Mouse (Mus musculus) NIH3T3 (cell line): ENCODE measurements around the gene Ntn1.

Experiments used
- DNase-seq: peaks from one replicate; pipeline ENCODE4 v3.0.0-alpha.2; 2012; ENCODE audit warnings: low read depth

Gene Ntn1

DNA sequence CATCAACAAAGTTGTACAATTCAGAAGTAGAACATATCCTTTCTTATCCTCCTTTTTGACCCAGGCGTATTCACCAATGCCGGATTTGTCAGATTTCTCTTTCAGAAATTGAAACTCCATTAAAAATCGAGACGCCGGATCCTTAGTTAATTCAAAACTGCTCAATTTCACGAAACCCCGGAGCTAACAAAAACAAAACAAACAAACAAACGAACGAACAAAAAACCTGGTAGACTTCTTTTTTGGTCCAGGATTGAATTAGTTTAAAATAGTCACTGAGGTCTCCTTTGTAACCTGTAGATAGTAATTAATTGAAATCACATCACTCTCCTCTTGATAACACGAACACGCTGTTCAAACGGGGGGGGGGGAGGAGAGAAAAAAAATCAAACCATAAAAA is 16.5 kb downstream of the Ntn1 start:
- DNase-seq, result no peak

DNA sequence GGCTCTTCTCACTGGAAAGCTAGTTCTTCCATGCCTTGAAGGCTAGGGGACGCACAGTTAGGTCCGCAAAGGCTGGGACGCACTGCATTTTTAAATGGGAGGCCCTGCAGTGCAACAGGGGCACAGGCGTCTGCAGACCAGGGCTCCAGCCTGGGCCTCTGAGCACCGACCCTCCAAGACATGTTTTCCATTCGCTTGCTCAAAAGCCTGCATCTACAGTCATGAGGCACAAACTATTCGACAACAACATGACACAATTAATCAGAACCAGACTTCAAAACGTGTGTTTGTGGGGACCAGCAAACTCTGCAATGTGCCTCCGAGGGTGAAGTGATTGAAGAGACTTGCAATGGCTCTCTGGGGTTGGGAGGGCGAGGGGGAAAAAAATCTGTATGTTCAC is 17.1 kb downstream of the Ntn1 start:
- no peak for DNase-seq

DNA sequence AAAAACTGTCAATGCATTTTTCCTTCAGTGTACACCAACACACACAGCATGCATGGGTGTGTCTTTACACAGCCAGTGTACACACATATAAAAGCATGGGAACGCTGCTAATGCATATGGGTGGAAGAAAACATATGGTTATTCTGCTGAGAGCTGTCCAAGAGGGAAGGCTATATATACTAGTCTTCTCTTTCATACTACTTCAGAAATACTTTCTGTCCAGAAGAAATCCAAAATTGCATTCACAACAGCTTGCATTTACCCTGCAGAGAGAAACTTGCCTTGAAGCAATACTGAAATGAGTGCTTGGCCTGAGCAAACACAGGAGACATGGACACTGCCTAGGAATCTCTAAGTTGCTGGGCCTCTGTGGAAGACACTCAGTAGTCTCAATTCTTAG is 18.8 kb downstream of the Ntn1 start:
- no peak for DNase-seq

DNA sequence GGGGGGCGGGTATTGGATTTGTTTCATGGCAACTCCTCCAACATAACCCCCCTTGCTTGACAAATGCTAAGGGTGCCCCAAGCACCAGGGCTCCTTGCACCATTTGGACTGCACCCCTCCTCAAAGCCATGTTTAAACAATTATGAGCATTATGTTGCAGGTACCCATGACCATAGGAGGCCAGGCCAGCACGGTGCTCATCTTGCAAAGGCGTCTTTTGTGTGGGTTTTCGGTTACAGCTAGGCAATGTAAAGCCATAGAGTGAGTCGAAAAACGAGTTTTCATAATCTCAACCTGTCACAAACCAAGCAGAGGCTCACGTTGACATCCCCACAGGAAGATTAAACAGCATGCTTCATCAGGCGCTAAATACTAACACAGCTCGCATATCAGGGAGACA is 19.3 kb downstream of the Ntn1 start:
- DNase-seq, result no peak

DNA sequence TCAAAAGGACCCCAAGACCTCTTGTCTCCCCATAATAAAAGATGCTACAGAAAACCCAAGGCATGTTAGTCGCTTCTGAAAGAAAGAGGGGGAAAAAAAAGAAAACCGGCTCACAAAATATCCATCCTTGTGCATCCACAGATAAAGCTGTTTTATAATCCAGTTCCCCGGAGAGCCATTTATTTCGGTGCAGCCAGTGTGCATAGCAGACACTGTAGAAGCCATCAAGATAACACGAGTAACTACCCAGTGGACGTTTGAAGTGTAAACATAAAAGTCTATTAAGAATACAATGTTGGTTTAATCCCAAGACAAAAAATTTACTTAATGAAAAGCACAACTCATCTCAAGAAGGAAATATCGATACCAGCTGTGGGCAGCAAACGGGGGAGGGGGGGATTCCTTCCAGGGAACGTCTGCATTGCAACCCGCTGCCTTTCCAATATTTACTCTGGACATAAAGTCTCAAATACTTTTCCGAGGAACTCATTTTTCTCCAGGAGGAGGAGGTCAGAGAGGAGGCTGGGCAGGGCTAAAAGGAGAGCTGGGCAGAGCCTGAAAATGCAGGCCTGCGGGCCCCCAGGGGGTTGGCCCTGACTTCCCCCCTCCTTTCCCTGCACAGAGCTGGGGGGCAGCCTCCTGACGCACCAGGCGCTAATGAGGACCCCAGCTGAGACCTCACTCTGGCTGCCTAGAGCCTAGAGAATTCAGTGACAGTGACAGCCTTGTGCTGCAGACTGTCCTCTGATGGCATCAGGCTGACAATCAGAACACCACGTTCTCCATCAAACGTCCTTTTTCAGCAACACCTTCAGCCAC is 21.5 kb downstream of the Ntn1 start:
- peak; percentile 81 for DNase-seq

DNA sequence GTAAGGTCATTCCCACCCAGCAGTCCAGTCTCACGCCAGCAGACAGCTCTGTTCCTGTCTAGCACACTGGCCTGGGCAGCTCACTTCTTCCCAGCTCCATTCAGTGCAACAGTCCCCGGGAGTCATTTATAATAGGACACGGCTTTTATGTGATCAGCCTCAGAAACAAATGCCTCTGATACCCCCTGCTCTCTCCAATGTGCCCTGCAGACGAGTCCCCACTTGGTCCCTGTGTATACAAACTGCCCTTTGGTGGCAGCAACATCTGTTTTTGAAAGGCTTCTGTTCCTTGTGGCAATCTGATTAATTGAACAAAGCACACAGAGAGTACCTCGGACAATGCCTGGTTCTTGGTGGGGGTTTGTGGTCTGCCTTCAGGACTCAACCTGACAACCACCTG is 22.2 kb downstream of the Ntn1 start:
- DNase-seq, result no peak

DNA sequence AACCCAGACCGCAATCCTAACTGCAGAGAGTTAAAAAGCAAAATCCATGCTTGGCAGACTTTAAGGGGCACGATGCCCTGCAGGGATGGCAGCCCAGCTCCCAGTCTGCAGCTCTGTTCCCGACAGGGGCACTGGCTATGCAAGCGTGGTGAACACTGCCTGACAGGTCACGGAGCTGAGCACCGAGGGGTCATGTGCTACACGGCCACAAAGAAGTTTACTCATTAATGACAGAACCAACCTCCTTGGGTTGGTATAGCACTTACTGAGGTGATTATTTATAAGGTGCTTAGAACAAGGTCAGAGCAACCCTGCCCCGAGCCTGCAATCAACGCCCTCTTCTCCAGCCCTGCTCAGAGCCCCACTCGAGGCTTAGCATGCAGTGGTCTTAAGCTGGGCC is 27.5 kb downstream of the Ntn1 start:
- DNase-seq, result no peak

DNA sequence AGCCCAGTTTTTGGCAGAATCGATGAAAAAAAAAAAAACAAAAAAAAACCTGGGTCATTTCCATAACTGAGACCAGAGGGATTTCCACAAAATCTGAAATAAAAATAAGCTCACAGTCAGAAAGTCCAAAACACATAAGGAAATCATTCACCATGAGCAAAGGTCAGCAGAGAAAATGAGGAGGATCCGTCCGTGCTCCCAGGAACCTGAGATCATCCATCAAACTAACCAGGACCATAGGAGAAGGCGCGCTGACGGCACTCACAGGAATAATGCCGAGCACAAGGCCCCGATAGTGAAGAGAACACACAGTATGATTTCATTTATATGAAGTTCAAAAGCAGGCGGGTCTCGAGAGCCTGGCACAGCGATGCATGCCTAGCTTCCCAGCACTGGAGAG is 29.0 kb downstream of the Ntn1 start:
- peak; percentile 69 for DNase-seq

DNA sequence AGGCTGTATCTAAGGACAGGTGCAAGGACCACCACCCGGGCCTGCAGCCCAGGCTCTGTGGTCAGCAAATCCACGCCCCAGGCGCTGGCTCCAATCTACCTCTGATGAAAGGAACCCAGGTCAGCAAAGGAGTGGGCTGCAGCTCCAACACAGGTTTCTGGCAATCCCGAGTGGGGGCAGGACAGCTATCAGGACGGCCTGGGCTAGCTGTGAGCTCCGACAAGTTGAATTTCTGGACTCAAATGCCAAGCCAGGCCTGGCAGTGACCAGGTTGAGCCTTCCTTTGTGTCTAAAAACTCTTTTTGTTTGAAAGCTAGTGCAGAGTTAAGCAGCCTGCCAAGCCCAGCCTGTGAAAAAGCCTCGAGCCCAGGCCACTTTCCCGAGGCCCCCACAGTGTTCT is 43.7 kb downstream of the Ntn1 start:
- DNase-seq, result no peak

DNA sequence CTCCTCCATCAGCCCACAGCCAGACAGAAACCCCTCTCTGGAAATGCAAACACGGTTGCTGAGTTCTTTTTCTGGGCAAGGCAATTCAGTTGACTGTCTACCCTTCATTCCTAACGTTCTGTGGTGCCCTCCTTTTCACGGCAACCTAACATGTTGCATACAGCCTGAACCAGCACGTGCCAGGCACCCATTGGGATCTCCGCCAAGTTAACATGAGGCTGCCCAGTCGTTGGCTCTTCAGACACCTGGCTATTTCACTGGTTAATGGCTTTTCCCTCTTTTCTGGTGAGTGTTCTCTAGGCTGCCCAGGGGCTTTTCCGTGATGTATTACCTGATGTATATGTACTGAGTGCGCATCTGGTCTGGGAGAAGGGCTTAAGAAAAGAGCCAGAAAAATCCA is 45.1 kb downstream of the Ntn1 start:
- no peak for DNase-seq

DNA sequence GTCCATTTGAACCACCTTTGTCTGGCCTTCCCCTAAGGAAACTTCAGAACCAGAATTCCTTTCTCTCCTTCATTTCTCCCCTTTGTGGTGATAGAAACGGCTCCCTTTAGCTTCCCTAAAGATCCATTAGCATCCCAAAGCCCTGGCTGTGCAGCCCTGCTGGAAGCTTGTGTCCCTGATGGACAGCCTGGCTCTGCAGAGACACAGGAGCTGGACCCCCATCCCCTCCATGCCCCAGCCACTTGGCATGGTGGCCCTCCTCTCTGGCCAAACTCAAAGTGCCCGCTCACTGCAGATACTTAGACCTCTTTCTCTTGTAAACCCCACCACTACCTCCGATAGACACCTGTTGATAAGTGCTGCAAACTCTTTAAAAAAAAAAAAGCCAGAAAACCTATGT is 45.8 kb downstream of the Ntn1 start:
- DNase-seq, result no peak

DNA sequence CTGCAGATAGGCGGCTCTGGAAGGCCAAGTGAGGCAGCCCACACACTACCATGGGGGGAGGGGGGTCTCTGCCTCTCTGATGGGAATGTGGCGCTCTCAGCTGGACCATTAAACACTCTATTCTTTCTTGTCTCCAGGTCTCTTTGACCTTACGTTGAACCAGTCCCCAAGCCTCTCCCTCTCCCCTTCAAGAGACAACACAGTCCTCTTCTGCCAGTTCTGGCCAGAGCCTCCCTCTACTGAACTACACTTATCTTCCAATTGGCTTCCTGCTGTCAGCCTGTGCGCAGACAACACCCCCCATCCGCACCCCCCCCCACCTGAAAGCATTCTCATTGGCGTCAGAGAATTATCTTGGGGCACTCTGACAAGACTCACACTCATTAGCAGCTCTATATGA is 48.4 kb downstream of the Ntn1 start:
- no peak for DNase-seq

DNA sequence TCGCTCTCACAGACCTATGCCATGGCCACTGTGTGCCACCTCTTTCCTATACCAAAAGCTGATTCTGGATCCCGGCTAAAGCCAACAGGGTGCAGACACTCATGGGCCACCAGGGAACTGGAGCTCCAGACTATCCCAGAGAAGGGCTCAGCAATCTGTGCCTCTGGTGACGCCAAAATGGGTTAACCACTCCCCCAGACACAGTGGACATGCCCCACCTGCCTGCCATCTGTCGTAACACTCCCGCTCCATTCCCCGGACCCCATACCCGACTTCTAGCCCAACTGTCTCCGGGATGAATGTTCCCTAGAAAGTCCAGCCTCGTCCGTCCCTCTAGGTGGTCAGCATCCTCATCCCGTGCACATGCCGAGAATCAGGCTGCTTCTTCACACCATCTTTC is 51.8 kb downstream of the Ntn1 start:
- DNase-seq, result no peak

DNA sequence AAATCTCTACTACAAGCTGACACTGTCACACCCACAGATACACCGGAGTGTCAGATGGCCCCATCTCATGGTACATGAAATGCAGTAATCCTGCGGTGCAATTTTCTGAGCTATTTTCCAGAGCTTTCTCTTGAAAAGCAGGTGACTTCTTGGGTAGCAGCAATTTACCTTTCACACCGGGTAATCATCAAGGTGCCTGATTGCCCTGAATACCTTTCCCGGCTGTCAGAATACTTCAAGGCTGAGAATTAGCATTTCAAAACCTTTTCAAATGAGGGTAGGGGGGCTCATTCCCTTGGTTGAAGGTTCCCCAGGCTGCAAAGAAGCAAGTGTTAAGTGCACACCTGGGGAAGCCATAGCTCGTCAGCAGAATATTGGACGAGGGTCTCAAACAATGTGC is 52.5 kb downstream of the Ntn1 start:
- no peak for DNase-seq

DNA sequence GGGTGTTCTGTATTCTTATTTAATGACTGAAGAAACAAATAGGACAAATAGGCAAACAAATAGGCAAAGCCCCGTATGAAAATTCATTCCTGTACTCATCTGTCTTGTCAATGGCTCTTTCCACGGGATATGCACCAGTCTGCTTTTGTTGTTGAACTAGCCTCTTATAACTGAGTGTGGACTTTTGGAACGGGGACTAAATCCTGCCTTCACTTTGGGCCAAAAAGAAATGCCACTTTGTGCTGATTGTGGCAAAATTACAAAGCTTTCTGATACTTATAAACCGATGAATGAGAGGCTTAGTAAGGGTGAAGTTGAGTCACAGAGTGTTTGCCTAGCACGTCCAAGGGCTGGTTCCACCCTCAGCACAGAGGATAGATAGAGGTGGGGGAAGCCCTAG is 53.1 kb downstream of the Ntn1 start:
- DNase-seq, result no peak

DNA sequence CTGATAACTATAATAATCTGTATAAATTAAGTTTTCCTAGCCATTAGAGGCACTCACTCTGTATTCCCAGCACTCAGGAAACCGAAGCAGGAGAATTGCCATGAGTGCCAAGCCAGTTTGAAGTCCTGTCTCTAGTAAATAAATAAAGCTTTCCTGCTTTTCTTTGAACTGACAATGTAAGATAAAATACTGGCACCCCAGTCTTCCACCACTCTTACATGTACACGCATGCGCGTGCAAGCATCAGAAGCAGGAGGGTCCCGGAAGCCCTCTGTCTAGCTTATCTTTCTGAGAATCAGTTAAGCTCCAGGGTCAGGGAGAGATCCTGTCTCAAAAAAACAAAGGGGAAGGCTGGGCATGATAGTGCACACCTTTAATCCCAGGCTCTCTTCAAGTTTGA is 54.5 kb downstream of the Ntn1 start:
- no peak for DNase-seq

DNA sequence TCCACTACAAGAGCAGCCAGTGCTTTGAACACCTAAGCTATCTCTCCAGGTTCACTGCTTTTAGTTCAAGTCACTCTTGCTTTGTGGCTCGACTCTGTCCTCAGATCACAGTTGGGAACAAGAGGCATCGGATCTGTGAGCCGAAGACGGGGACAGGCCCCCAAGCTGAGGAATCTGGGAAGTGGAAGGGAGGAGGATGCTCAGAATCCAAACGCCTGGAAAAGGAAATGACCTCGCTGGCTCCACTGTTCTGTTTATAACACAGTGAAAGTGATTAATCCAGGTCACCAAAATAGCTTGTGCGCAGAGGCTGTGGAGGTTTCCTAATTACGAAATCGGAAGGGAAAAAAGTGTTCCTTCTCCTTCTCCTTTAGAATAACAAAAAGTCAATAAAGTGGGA is 56.4 kb downstream of the Ntn1 start:
- no peak for DNase-seq

DNA sequence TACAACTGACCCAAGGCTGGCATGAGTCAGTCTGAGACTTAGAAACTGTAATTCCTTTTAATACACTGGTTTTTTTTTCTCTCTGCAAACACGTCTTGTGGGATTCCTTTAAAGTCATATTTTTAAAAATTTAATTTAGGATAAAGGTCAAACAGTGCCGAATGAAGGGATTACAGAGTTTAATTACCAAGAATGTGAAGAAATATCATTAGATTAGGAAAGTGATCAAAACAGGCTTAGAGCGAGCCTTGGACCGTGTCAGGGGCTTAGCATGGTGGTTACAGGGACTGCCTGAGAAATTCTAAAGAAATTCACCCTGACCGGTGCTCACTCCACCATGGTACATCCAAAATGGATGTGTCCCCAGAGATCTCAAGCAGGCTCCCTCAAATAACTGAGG is 57.9 kb downstream of the Ntn1 start:
- no peak for DNase-seq

DNA sequence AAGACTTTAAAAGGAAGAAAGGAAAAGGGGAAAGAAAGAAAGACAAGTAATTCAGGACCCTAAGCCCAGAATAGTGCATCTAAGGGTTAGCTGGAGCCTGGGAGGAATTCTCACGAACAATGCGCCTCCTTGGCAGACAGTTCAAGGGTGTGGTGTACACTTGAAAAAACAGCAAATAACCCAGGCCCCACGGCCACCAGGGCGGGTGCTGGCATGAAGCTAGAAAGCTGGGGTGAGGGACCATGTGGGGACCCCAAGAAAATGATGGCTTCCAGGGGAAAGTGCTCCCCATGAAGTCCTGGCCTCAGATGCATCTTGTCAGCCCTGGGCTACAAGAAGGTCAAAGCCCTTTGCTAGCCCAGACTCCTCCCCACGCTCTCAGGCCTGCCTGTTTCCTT is 58.6 kb downstream of the Ntn1 start:
- no peak for DNase-seq

DNA sequence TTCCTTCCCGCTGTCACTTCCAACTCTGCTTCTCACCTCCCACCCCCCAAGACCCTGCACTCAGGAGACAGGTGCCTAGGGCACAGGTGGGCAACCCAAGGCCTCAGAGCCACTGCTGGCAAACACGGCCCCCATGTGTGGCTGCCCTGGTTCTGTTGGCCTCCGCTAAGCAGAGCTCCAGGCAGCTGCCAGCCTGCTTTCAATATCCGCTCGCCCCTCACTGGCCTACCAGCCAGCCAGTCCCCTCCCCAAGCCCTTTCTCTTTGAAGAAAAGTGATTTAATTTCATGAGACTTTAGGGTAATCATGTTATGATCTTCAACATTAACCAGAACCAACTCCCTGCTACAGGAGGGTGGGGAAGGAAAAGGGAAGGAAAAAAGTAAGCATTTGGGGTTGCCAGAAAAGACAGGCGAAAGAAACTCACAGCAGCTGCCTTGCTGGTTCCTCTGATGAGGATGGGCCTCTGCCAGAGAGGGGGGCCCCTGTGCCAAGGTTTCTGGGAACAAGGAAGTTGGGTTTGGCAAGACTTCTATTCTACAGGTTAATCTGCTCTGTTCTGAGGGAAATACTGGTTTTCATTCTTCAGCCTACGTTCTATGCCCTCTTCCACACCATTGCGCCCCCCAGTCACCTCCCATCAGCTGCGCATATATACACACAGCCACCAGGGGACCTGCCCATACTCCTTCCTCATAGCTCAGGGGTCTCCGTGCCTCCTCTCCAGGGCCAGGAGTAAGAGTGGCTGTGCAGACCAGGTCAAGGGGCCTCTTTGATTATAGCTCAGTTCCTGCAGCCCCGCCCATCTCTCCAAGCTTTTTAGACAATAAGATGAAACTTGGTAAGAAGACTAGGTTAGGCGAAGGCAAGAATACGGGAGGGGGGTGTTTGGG is 59.3 kb downstream of the Ntn1 start:
- peak; percentile 31 for DNase-seq

DNA sequence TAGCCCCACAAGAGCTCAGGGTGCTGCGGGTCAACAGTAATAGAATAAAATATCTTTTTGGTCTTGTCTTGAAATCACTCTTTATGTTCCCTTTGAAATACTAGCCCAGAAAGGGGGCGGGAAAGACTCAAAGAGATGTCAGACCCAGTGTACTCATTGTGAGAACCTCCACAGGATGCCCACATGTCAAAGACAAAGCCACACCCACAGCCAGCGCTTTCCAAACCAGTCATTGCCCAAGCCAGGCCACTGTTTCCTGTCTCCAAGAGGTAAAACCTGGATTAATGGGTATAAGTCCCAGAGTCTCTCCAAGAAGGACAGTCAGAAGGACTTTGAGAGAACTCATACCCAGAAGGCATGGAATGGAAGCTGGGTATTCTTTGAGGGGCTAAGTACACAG is 60.3 kb downstream of the Ntn1 start:
- DNase-seq, result no peak

DNA sequence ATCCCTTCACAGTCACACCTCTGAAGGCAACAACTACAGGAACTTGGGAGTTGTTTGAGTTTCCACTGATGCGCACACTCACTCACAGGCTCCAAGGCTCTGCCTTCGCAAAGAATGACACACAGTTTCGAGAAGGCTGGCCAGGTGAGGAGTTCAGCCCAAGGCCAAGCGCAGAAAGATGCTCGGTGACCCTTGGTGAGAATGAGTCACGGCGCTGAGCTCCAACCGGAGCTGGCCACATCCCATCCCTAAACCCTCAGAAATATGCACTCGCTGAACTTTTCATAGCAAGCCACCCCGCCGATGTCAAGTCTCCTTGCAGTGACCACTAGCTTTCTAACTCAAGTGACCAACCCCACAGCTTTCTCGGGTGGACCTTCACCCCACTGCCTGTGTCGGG is 60.8 kb downstream of the Ntn1 start:
- DNase-seq, result peak; percentile 29

DNA sequence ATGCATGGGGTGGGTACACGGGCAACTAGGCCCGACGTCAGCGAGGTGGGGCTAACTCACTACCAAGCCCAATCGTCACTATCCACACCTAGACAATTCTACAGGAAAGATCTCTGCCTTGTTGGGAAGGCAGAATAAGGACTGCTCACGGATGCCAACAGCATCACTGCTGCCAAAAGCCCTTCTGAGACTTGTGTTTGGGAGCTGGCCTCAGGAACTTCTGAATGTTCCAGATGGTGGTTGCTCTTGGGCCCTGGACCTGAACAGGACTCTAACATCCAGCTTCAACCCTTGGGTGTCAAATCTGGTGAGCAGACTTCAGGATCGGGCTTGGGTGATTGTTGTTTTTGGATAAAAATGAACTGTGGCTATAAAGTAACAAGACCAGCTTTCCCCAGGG is 61.3 kb downstream of the Ntn1 start:
- no peak for DNase-seq
